Mouse (Mus musculus): Measurements from ENCODE around the gene Atp5l. TPM values are rescaled to one million over a fixed set of nuclear protein-coding genes. Genes with fewer than 3 reads are reported as not detected.

The Atp5l gene
- polyA plus RNA-seq, 2 experiments, result 418 to 630 TPM

GRCm38 (mm10) chr9:44965126-44965832 lies 44.7 kb upstream of the Atp5l start, which contains the start of gene Ube4a:
TSS of gene Ube4a (minus strand) at chr9:44965600.
- TF ChIP-seq CTCF (IDR thresholded peaks at IDR 0.05; ENCODE audit: low read depth), result no peak
- TF ChIP-seq EP300 (IDR thresholded peaks at IDR 0.05; ENCODE audit: low read depth), result no peak
- DNase-seq (ENCODE audit: low read depth in 3 of 3, low spot score in 3 of 3), result peak; percentile 97 to 98 (median 98)
- peak within 1 kb of the TSS; percentile 91 for H3K4me2 ChIP-seq (ENCODE audit: low read depth)
- WGBS (ENCODE audit: insufficient replicate concordance), result under 1% methylated on average over 39 of the region's 39 CpGs
- H3K36me3 ChIP-seq (replicated peaks; ENCODE audit: control insufficient read depth, insufficient read depth, low read depth), result no peaks in the 10 kb centered on the region; the same call in none of the 2 replicates
- H3K9ac ChIP-seq (replicated peaks), result peak within 1 kb of the TSS; percentile 85
- peaks cover 13 to 17% of the 10 kb centered on the region in 2 experiments for H3K4me1 ChIP-seq (replicated peaks; ENCODE audit: control insufficient read depth in 2 of 2, insufficient read depth in 2 of 2, low read length in 1 of 2)
- H3K9me3 ChIP-seq (ENCODE audit: control insufficient read depth, low read length), result no peaks in the 10 kb centered on the region
- H3K27ac ChIP-seq, result peak within 1 kb of the TSS; percentile 65
- peak within 1 kb of the TSS; percentile 73 to 100 for H3K4me3 ChIP-seq (ENCODE audit: insufficient read depth in 1 of 2, low read depth in 2 of 2, low read length in 2 of 2)
- no peaks in the 10 kb centered on the region for H3K27me3 ChIP-seq (ENCODE audit: control insufficient read depth, insufficient read depth, low read length)
- peak; percentile 95 for ATAC-seq (ENCODE audit: insufficient read depth)

GRCm38 (mm10) chr9:44954432-44954831 lies 33.9 kb upstream of the Atp5l start:
- Histone ChIP-seq H3K27ac (no peak overlapping the region), H3K4me3 (ENCODE audit: insufficient read depth in 1 of 2, low read depth in 2 of 2, low read length in 2 of 2) (no peak overlapping the region), H3K4me1 (replicated peaks; ENCODE audit: control insufficient read depth in 2 of 2, insufficient read depth in 2 of 2, low read length in 1 of 2) (no peaks in the 10 kb centered on the region; a peak in 1 of 4 replicates), H3K27me3 (ENCODE audit: control insufficient read depth, insufficient read depth, low read length) (no peaks in the 10 kb centered on the region), H3K4me2 (ENCODE audit: low read depth) (no peak overlapping the region), H3K9ac (replicated peaks) (no peak overlapping the region), H3K36me3 (replicated peaks; ENCODE audit: control insufficient read depth, insufficient read depth, low read depth) (peaks cover 28% of the 10 kb centered on the region), H3K9me3 (ENCODE audit: control insufficient read depth, low read length) (no peaks in the 10 kb centered on the region)
- WGBS (ENCODE audit: insufficient replicate concordance), result 74% methylated on average over 3 of the region's 3 CpGs
- no peak for ATAC-seq (ENCODE audit: insufficient read depth)
- DNase-seq (ENCODE audit: low read depth in 3 of 3, low spot score in 3 of 3), result no peak
- TF ChIP-seq CTCF (IDR thresholded peaks at IDR 0.05; ENCODE audit: low read depth) (no peak), EP300 (IDR thresholded peaks at IDR 0.05; ENCODE audit: low read depth) (no peak)

DNA sequence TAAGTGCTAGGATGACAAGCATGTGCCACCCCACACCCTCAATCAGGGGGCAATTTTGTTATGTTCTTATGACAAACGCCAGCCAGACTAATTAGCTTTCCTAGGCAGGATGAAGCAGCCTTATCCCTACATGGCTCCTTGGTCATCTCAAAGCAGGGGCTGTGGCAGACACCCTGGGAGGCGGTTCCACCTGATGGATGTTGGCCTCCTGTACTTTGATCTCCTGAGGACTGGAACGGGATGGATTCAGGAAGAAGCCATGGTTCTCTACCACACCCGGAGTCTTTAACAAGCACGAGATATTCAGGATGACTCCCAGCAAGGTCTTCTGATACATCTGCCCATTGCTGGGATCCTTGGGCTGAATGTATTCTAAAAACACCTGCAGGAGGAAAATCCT lies 27.3 kb upstream of the Atp5l start:
- Histone ChIP-seq H3K9me3 (ENCODE audit: control insufficient read depth, low read length) (no peaks in the 10 kb centered on the region), H3K4me2 (ENCODE audit: low read depth) (no peak overlapping the region), H3K4me1 (replicated peaks; ENCODE audit: control insufficient read depth in 2 of 2, insufficient read depth in 2 of 2, low read length in 1 of 2) (no peaks in the 10 kb centered on the region), H3K4me3 (ENCODE audit: insufficient read depth in 1 of 2, low read depth in 2 of 2, low read length in 2 of 2) (no peak overlapping the region), H3K27me3 (ENCODE audit: control insufficient read depth, insufficient read depth, low read length) (no peaks in the 10 kb centered on the region), H3K27ac (no peak overlapping the region), H3K9ac (replicated peaks) (no peak overlapping the region), H3K36me3 (replicated peaks; ENCODE audit: control insufficient read depth, insufficient read depth, low read depth) (peaks cover 29% of the 10 kb centered on the region)
- ATAC-seq (ENCODE audit: insufficient read depth), result no peak
- no peak for TF ChIP-seq CTCF (IDR thresholded peaks at IDR 0.05; ENCODE audit: low read depth)
- no peak for TF ChIP-seq EP300 (IDR thresholded peaks at IDR 0.05; ENCODE audit: low read depth)
- DNase-seq (ENCODE audit: low read depth in 3 of 3, low spot score in 3 of 3), result no peak
- WGBS (ENCODE audit: insufficient replicate concordance), result 80% methylated on average over 5 of the region's 5 CpGs

DNA sequence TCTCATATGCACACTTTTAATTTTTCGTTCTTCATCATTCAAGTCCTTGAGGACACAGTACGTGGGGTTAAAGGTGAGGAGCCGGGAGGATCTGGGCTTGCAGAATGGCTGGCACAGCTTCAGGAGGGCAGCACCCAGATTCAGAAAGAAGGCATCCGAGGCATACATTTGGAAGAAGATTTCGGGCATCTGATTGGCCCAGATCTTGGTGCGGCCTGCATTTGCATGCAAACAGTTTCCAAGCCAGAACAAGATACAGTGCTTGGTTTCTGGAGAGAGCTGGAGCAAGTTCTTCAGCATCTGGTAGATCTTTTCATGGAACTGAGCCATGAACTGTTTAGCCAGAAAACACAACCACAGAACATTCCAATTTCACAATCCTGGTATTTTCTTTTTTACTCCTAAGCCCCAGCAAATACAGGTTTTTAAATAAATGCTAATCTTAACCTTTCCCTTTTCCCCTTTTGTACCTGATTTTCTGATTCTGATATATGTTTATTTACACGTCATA lies 25.7 kb upstream of the Atp5l start:
- Histone ChIP-seq H3K4me3 (ENCODE audit: insufficient read depth in 1 of 2, low read depth in 2 of 2, low read length in 2 of 2) (no peak overlapping the region), H3K9ac (replicated peaks) (no peak overlapping the region), H3K27ac (no peak overlapping the region), H3K36me3 (replicated peaks; ENCODE audit: control insufficient read depth, insufficient read depth, low read depth) (peaks cover 37% of the 10 kb centered on the region), H3K4me1 (replicated peaks; ENCODE audit: control insufficient read depth in 2 of 2, insufficient read depth in 2 of 2, low read length in 1 of 2) (no peaks in the 10 kb centered on the region), H3K27me3 (ENCODE audit: control insufficient read depth, insufficient read depth, low read length) (no peaks in the 10 kb centered on the region), H3K4me2 (ENCODE audit: low read depth) (no peak overlapping the region), H3K9me3 (ENCODE audit: control insufficient read depth, low read length) (no peaks in the 10 kb centered on the region)
- DNase-seq (ENCODE audit: low read depth in 3 of 3, low spot score in 3 of 3) (no peak), ATAC-seq (ENCODE audit: insufficient read depth) (no peak)
- WGBS (ENCODE audit: insufficient replicate concordance), result 75% methylated on average over 7 of the region's 7 CpGs
- TF ChIP-seq EP300 (IDR thresholded peaks at IDR 0.05; ENCODE audit: low read depth) (no peak), CTCF (IDR thresholded peaks at IDR 0.05; ENCODE audit: low read depth) (no peak)

DNA sequence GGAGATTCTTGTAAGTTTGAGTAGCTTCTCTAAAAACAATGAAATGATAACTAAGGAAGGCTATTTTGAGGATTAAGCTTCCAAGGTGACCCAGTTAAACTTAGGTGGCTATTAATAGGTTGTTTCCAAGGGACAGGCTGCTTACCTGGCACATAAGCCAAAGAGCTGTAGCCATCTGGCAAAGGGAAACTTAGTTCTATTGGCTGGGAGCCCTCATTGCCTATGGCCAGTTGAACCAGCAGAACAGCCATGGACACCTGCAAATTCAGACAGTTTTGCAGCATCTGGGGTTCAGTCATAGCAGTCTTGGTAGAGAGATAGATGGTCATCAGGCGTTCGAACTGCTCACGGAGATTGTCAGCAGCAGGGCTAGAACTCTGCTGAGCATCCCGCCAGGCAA lies 21.9 kb upstream of the Atp5l start:
- Histone ChIP-seq H3K9me3 (ENCODE audit: control insufficient read depth, low read length) (no peaks in the 10 kb centered on the region), H3K27ac (no peak overlapping the region), H3K36me3 (replicated peaks; ENCODE audit: control insufficient read depth, insufficient read depth, low read depth) (peaks cover 26% of the 10 kb centered on the region), H3K4me2 (ENCODE audit: low read depth) (no peak overlapping the region), H3K9ac (replicated peaks) (no peak overlapping the region), H3K4me3 (ENCODE audit: insufficient read depth in 1 of 2, low read depth in 2 of 2, low read length in 2 of 2) (no peak overlapping the region), H3K4me1 (replicated peaks; ENCODE audit: control insufficient read depth in 2 of 2, insufficient read depth in 2 of 2, low read length in 1 of 2) (no peaks in the 10 kb centered on the region), H3K27me3 (ENCODE audit: control insufficient read depth, insufficient read depth, low read length) (no peaks in the 10 kb centered on the region)
- no peak for TF ChIP-seq EP300 (IDR thresholded peaks at IDR 0.05; ENCODE audit: low read depth)
- no peak for TF ChIP-seq CTCF (IDR thresholded peaks at IDR 0.05; ENCODE audit: low read depth)
- ATAC-seq (ENCODE audit: insufficient read depth) (no peak), DNase-seq (ENCODE audit: low read depth in 3 of 3, low spot score in 3 of 3) (no peak)
- WGBS (ENCODE audit: insufficient replicate concordance), result 88% methylated on average over 4 of the region's 4 CpGs
